Mouse (Mus musculus) 416B (cell line): ENCODE results near the gene Txn2.

Experiments
- DNase-seq: peaks from one replicate; pipeline ENCODE4 v3.0.0; 2011; ENCODE audit warnings: low read depth

Txn2 gene

GRCm38 (mm10) chr15:77933770-77934169, 5.0 kb upstream of the Txn2 start:
- DNase-seq = peak; percentile 92

GRCm38 (mm10) chr15:77933222-77933621, 4.4 kb upstream of the Txn2 start:
- DNase-seq = no peak

- no peak for DNase-seq
These were observed 2.8 kb upstream of the Txn2 start for GRCm38 (mm10) chr15:77931689-77932016.

- DNase-seq = no peak
These were observed 2.3 kb upstream of the Txn2 start for GRCm38 (mm10) chr15:77930986-77931688.

GRCm38 (mm10) chr15:77929804-77930203, 998 bp upstream of the Txn2 start:
- DNase-seq = no peak

- DNase-seq = no peak
These were observed 715 bp downstream of the Txn2 start for GRCm38 (mm10) chr15:77928091-77928490.

- no peak for DNase-seq
These were observed 1.9 kb downstream of the Txn2 start for GRCm38 (mm10) chr15:77926921-77927320.

- peak; percentile 33 for DNase-seq
These were observed 3.6 kb downstream of the Txn2 start for GRCm38 (mm10) chr15:77925195-77925594.

- DNase-seq = peak; percentile 43
These were observed 5.4 kb downstream of the Txn2 start for GRCm38 (mm10) chr15:77923267-77924035.

GRCm38 (mm10) chr15:77922710-77923109, 6.1 kb downstream of the Txn2 start:
- DNase-seq = no peak

GRCm38 (mm10) chr15:77921636-77922035, 7.2 kb downstream of the Txn2 start:
- DNase-seq = peak; percentile 59

- peak; percentile 34 for DNase-seq
These were observed 8.0 kb downstream of the Txn2 start for GRCm38 (mm10) chr15:77920511-77921462.

GRCm38 (mm10) chr15:77919441-77919840, 9.4 kb downstream of the Txn2 start:
- no peak for DNase-seq

GRCm38 (mm10) chr15:77916851-77917544, 11.8 kb downstream of the Txn2 start:
- peak; percentile 90 for DNase-seq

- DNase-seq = no peak
These were observed 13.5 kb downstream of the Txn2 start for GRCm38 (mm10) chr15:77915287-77915686.

- no peak for DNase-seq
These were observed 14.3 kb downstream of the Txn2 start for GRCm38 (mm10) chr15:77914507-77914906.

- no peak for DNase-seq
These were observed 15.8 kb downstream of the Txn2 start for GRCm38 (mm10) chr15:77913054-77913453.

GRCm38 (mm10) chr15:77912585-77912984, 16.2 kb downstream of the Txn2 start:
- DNase-seq = no peak

GRCm38 (mm10) chr15:77912048-77912447, 16.8 kb downstream of the Txn2 start:
- DNase-seq = no peak

GRCm38 (mm10) chr15:77911065-77911464, 17.7 kb downstream of the Txn2 start:
- DNase-seq = no peak

GRCm38 (mm10) chr15:77907646-77908518, 20.9 kb downstream of the Txn2 start:
- DNase-seq = no peak
